8 mouse cellular contexts compared by ENCODE assay signal in genomic region chr5:110107581-110108304, GRCm38 (mm10). TPM values are rescaled to one million over a fixed set of nuclear protein-coding genes. Genes with fewer than 3 reads are reported as not detected.
DNase-seq lines count a peak whose midpoint lies in the region; ATAC-seq lines count a peak whose summit lies in the region.

Gtpbp6 (minus strand) TSS chr5:110108197.

- peak within 1 kb of the TSS; percentile 84 for H3K9ac ChIP-seq in intestine, embryonic 14.5 days (ENCODE audit: low read length)

- no peaks in the 10 kb centered on the region for H3K9me3 ChIP-seq in intestine, embryonic 14.5 days (ENCODE audit: control insufficient read depth, low read length)

- no peaks in the 10 kb centered on the region for H3K27me3 ChIP-seq in intestine, embryonic 14.5 days (replicated peaks; ENCODE audit: control insufficient read depth, insufficient read depth, low read length)

- intact Hi-C loops in left cerebral cortex, postnatal 14 days (cut with DNase I) = loop anchor here (5.0 to 10.0 kb wide), 2 partner anchors 550 to 1443 kb away; partner anchors contain the start of genes Crlf2, Dgkq and Idua

- H3K36me3 ChIP-seq in intestine, embryonic 14.5 days (ENCODE audit: control insufficient read depth, insufficient read depth, low read length) = peaks cover 41% of the 10 kb centered on the region

- WGBS in intestine, embryonic 14.5 days = under 1% methylated on average over 69 of the region's 71 CpGs

- peak within 1 kb of the TSS; percentile 98 for H3K27ac ChIP-seq in intestine, embryonic 14.5 days (ENCODE audit: low read depth)

- peak within 1 kb of the TSS; percentile 79 for H3K4me3 ChIP-seq in intestine, embryonic 14.5 days (ENCODE audit: low read depth, low read length)

- peak; percentile 87 to 89 for DNase-seq in adrenal gland, adult 18-20 months (ENCODE audit: low spot score in 2 of 2)
- peak; percentile 96 for DNase-seq in embryo, embryonic 11 days
- peak; percentile 96 for DNase-seq in gastrocnemius, postnatal 25 days
- DNase-seq in intestine, embryonic 14.5 days (ENCODE audit: low spot score) = peak; percentile 96
- DNase-seq in left cerebral cortex, postnatal 14 days (ENCODE audit: low spot score in 2 of 2) = peak; percentile 94 to 97
- DNase-seq in mesoderm, embryonic 11.5 days (ENCODE audit: low read depth, low spot score) = peak; percentile 97
- DNase-seq in right cerebral cortex, postnatal 36 days (ENCODE audit: low spot score in 2 of 2) = peak; percentile 93 to 96
- peak; percentile 97 for DNase-seq in yolk sac, embryonic 10.5 days (ENCODE audit: low spot score)

- peak within 1 kb of the TSS; percentile 57 for H3K4me2 ChIP-seq in intestine, embryonic 14.5 days (ENCODE audit: low read length)

- ATAC-seq in intestine, embryonic 14.5 days (replicated peaks; ENCODE audit: low FRiP score, low TSS enrichment, low read depth) = peak; percentile 92

- H3K4me1 ChIP-seq in intestine, embryonic 14.5 days (replicated peaks; ENCODE audit: control insufficient read depth, insufficient read depth, low read length) = peaks cover 11% of the 10 kb centered on the region

RNA-seq across cellular contexts. Expression of gene Gtpbp6, which starts in this region (rescaled TPM):
- 10 to 100 TPM; 69.9 to 71.0 TPM for total RNA-seq in adrenal gland, adult 18-20 months (2021)
- 10 to 100 TPM; 12.3 to 13.4 TPM for total RNA-seq in gastrocnemius, postnatal 25 days (2021)
- polyA plus RNA-seq in intestine, embryonic 14.5 days (2014; fragmentation: Nextera tagmentation; extraction: Ambion mirVana) = 29.3 and 31.0 TPM in 2 replicates
- 10 to 100 TPM; 84.2 to 85.4 TPM for total RNA-seq in left cerebral cortex, postnatal 14 days (2021)

Comparison
In these comparisons a context has a peak if more than half of its experiments do, and no peak if none do; other contexts are left out.
1. Peak in every context shown above with its lines: DNase-seq, ATAC-seq, H3K4me3 ChIP-seq and H3K27ac ChIP-seq.
2. RNA of gene Gtpbp6 (total RNA-seq): 84.2 to 85.4 TPM in left cerebral cortex, postnatal 14 days and 69.9 to 71.0 TPM in adrenal gland, adult 18-20 months; 12.3 to 13.4 TPM in gastrocnemius, postnatal 25 days; every median in the first group is over 4 times any median in the second.